Mouse (Mus musculus) cortical plate, adult 2 months (tissue): Measurements from ENCODE around the gene Atp2b2.

ENCODE experiments used
- CTCF ChIP-seq: fragments of 200-500 bp; IDR thresholded peaks from 2 replicates; pipeline ENCODE4 v1.5.1; 2011; ENCODE audit warnings: mild to moderate bottlenecking, control low read depth, low read length; ENCODE audit not compliant: insufficient read depth; ENCODE audit errors: extremely low read depth
- POLR2A ChIP-seq: fragments of 200-500 bp; IDR thresholded peaks from 2 replicates; pipeline ENCODE4 v1.6.1; 2011; ENCODE audit warnings: mild to moderate bottlenecking, low read length, control low read depth; ENCODE audit not compliant: insufficient read depth; ENCODE audit errors: extremely low read depth

- TF ChIP-seq POLR2A (no peak), CTCF (no peak)
Measured at GRCm38 (mm10) chr6:113768804-113769203, 273.6 kb downstream of the Atp2b2 start.
